Mouse (Mus musculus): ENCODE measurements around the gene Zfp60. TPM values are rescaled to one million over a fixed set of nuclear protein-coding genes. Genes with fewer than 3 reads are reported as not detected.
"Not testable (repeated sequence)": the region's sequence is repeated elsewhere in the genome, so short reads cannot be mapped to it uniquely, and the experiment has no call there.

Gene Zfp60
- polyA plus RNA-seq, 1 experiment: 46.4 TPM

GRCm38 (mm10) chr7:27721951-27722350 is 9.2 kb upstream of the Zfp60 start:
- no peak for DNase-seq (ENCODE audit: low read depth)
- no peak for TF ChIP-seq CTCF (IDR thresholded peaks at IDR 0.05; ENCODE audit: borderline replicate concordance, extremely low read depth, insufficient read depth, insufficient read length)
- no peak for TF ChIP-seq POLR2A (IDR thresholded peaks at IDR 0.05; ENCODE audit: borderline replicate concordance, extremely low read depth, insufficient read depth, insufficient read length, poor library complexity, severe bottlenecking)

GRCm38 (mm10) chr7:27725566-27726538 is 5.3 kb upstream of the Zfp60 start:
- DNase-seq (ENCODE audit: low read depth): peak; percentile 87
- peak; percentile 57 for TF ChIP-seq CTCF (IDR thresholded peaks at IDR 0.05; ENCODE audit: borderline replicate concordance, extremely low read depth, insufficient read depth, insufficient read length)
- peak; percentile 22; the same call in 1 of the 2 replicates for TF ChIP-seq POLR2A (IDR thresholded peaks at IDR 0.05; ENCODE audit: borderline replicate concordance, extremely low read depth, insufficient read depth, insufficient read length, poor library complexity, severe bottlenecking)

- no peak for TF ChIP-seq POLR2A (IDR thresholded peaks at IDR 0.05; ENCODE audit: borderline replicate concordance, extremely low read depth, insufficient read depth, insufficient read length, poor library complexity, severe bottlenecking)
- no peak for TF ChIP-seq CTCF (IDR thresholded peaks at IDR 0.05; ENCODE audit: borderline replicate concordance, extremely low read depth, insufficient read depth, insufficient read length)
Observed at GRCm38 (mm10) chr7:27727471-27727870, 3.7 kb upstream of the Zfp60 start.

GRCm38 (mm10) chr7:27731946-27732345 is 757 bp downstream of the Zfp60 start:
- no peak for TF ChIP-seq POLR2A (IDR thresholded peaks at IDR 0.05; ENCODE audit: borderline replicate concordance, extremely low read depth, insufficient read depth, insufficient read length, poor library complexity, severe bottlenecking)
- no peak for TF ChIP-seq CTCF (IDR thresholded peaks at IDR 0.05; ENCODE audit: borderline replicate concordance, extremely low read depth, insufficient read depth, insufficient read length)
- peak; percentile 65 for DNase-seq (ENCODE audit: low read depth)

More at GRCm38 (mm10) chr7:27727471-27727870, 3.7 kb upstream of the Zfp60 start:
- DNase-seq (ENCODE audit: low read depth): no peak

GRCm38 (mm10) chr7:27732508-27732907 is 1.3 kb downstream of the Zfp60 start:
- TF ChIP-seq POLR2A (IDR thresholded peaks at IDR 0.05; ENCODE audit: borderline replicate concordance, extremely low read depth, insufficient read depth, insufficient read length, poor library complexity, severe bottlenecking) (no peak), CTCF (IDR thresholded peaks at IDR 0.05; ENCODE audit: borderline replicate concordance, extremely low read depth, insufficient read depth, insufficient read length) (no peak)
- DNase-seq (ENCODE audit: low read depth): peak; percentile 32

- TF ChIP-seq POLR2A (IDR thresholded peaks at IDR 0.05; ENCODE audit: borderline replicate concordance, extremely low read depth, insufficient read depth, insufficient read length, poor library complexity, severe bottlenecking) (no peak), CTCF (IDR thresholded peaks at IDR 0.05; ENCODE audit: borderline replicate concordance, extremely low read depth, insufficient read depth, insufficient read length) (no peak)
- DNase-seq (ENCODE audit: low read depth): peak; percentile 83
Observed at GRCm38 (mm10) chr7:27735457-27735856, 4.3 kb downstream of the Zfp60 start.

- TF ChIP-seq CTCF (IDR thresholded peaks at IDR 0.05; ENCODE audit: borderline replicate concordance, extremely low read depth, insufficient read depth, insufficient read length) (no peak), POLR2A (IDR thresholded peaks at IDR 0.05; ENCODE audit: borderline replicate concordance, extremely low read depth, insufficient read depth, insufficient read length, poor library complexity, severe bottlenecking) (no peak)
- DNase-seq (ENCODE audit: low read depth): peak; percentile 83
Observed at GRCm38 (mm10) chr7:27756351-27757047, 25.3 kb downstream of the Zfp60 start.

- peak; percentile 53 for DNase-seq (ENCODE audit: low read depth)
- TF ChIP-seq CTCF (IDR thresholded peaks at IDR 0.05; ENCODE audit: borderline replicate concordance, extremely low read depth, insufficient read depth, insufficient read length) (no peak), POLR2A (IDR thresholded peaks at IDR 0.05; ENCODE audit: borderline replicate concordance, extremely low read depth, insufficient read depth, insufficient read length, poor library complexity, severe bottlenecking) (no peak)
Observed at GRCm38 (mm10) chr7:27757048-27757375, 25.8 kb downstream of the Zfp60 start.

- TF ChIP-seq CTCF (IDR thresholded peaks at IDR 0.05; ENCODE audit: borderline replicate concordance, extremely low read depth, insufficient read depth, insufficient read length) (no peak), POLR2A (IDR thresholded peaks at IDR 0.05; ENCODE audit: borderline replicate concordance, extremely low read depth, insufficient read depth, insufficient read length, poor library complexity, severe bottlenecking) (no peak)
- DNase-seq (ENCODE audit: low read depth): peak; percentile 14
Observed at GRCm38 (mm10) chr7:27765176-27765886, 34.1 kb downstream of the Zfp60 start.

- TF ChIP-seq POLR2A (IDR thresholded peaks at IDR 0.05; ENCODE audit: borderline replicate concordance, extremely low read depth, insufficient read depth, insufficient read length, poor library complexity, severe bottlenecking) (no peak), CTCF (IDR thresholded peaks at IDR 0.05; ENCODE audit: borderline replicate concordance, extremely low read depth, insufficient read depth, insufficient read length) (no peak)
- DNase-seq (ENCODE audit: low read depth): no peak
Observed at GRCm38 (mm10) chr7:27789306-27789705, 58.1 kb downstream of the Zfp60 start.

- not testable (repeated sequence) for DNase-seq (ENCODE audit: low read depth)
Observed at GRCm38 (mm10) chr7:27793865-27794264, 62.7 kb downstream of the Zfp60 start.
